Mouse (Mus musculus) heart, adult 2 months (tissue): Measurements from ENCODE around the gene Bmpr1b.

Source experiments
- CTCF ChIP-seq: fragments of 200-600 bp; IDR thresholded peaks from 2 replicates; pipeline ENCODE4 v1.8.1; 2022; ENCODE audit warnings: antibody characterized with exemption, mild to moderate bottlenecking, moderate library complexity
- EP300 ChIP-seq: fragments of 200-500 bp; IDR thresholded peaks from 2 replicates; pipeline ENCODE4 v1.6.1; 2011; ENCODE audit warnings: low read depth, low read length, control low read depth; ENCODE audit not compliant: insufficient read depth
- POLR2A ChIP-seq: fragments of 200-500 bp; IDR thresholded peaks from 2 replicates; pipeline ENCODE4 v1.6.1; 2011; ENCODE audit warnings: mild to moderate bottlenecking, low read depth, low read length, control low read depth; ENCODE audit not compliant: insufficient read depth

DNA sequence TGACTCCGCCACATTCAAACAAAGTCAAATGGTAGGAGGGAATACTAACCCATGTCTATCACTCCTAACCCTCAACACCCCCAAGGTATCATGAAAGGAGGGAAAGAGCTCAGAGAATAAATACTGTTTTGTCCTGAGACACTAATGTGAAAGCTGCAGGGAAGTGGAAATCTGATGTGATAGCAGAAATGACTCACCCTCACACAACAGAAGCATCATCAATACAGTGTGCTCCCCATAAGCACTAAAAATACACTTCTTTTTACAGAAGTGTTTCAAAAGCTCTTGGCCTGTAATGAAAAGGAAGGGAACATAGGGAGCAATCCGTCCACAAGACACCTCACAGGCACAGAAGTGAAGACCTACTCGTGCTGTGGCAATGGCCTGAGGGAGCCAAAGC is 83.3 kb downstream of the Bmpr1b start:
- TF ChIP-seq CTCF (no peak), POLR2A (no peak), EP300 (no peak)
